Mouse (Mus musculus) ES-E14 (cell line): ENCODE results near the gene Slc23a2.

ENCODE experiments used
- CHD2 ChIP-seq: IDR thresholded peaks from 2 replicates; pipeline ENCODE4 v1.6.1; 2014; ENCODE audit warnings: mild to moderate bottlenecking, low read depth, low read length, inconsistent platforms
- HCFC1 ChIP-seq: IDR thresholded peaks from 2 replicates; pipeline ENCODE4 v1.6.1; 2012; ENCODE audit warnings: low read length, inconsistent platforms, borderline replicate concordance; ENCODE audit not compliant: insufficient read depth
- MAFK ChIP-seq: IDR thresholded peaks from 2 replicates; pipeline ENCODE4 v1.6.1; 2014; ENCODE audit warnings: mild to moderate bottlenecking, low read depth, low read length, inconsistent platforms; ENCODE audit not compliant: insufficient read depth
- ZC3H11A ChIP-seq: IDR thresholded peaks from 2 replicates; pipeline ENCODE4 v1.6.1; 2012; ENCODE audit warnings: low read depth, mild to moderate bottlenecking, inconsistent platforms, low read length, borderline replicate concordance
- ZNF384 ChIP-seq: IDR thresholded peaks from 2 replicates; pipeline ENCODE4 v1.6.1; 2012; ENCODE audit warnings: low read depth, low read length, inconsistent platforms

GRCm38 (mm10) chr2:132108988-132109387 lies 35.9 kb downstream of the Slc23a2 start:
- TF ChIP-seq ZNF384, result no peak
- TF ChIP-seq ZC3H11A, result no peak
- no peak for TF ChIP-seq HCFC1
- TF ChIP-seq CHD2, result no peak
- TF ChIP-seq MAFK, result no peak
